Mouse (Mus musculus) midbrain, postnatal 0 days (tissue): ENCODE results near the gene Alyref. TPM values are rescaled to one million over a fixed set of nuclear protein-coding genes. Genes with fewer than 3 reads are reported as not detected.

Experiments
- ATAC-seq: fragments of 200-750 bp; cut with Nextera tagmentation; 2 replicates; pipeline ENCODE4 v1.8.0; 2017; ENCODE audit warnings: moderate number of reproducible peaks, mild to moderate bottlenecking, moderate TSS enrichment, moderate library complexity; ENCODE audit not compliant: low FRiP score
- DNase-seq: peaks from one replicate; pipeline ENCODE4 v3.0.0-alpha.2; 2015; ENCODE audit warnings: low spot score
- H3K27ac ChIP-seq: fragments of 300-500 bp; sonication (generic); 2 replicates; pipeline ENCODE4 v1.5.1; 2014; ENCODE audit warnings: low read depth, mild to moderate bottlenecking, low read length, mixed read lengths
- H3K27me3 ChIP-seq: fragments of 300-500 bp; sonication (generic); 2 replicates; pipeline ENCODE4 v1.6.1; 2014; ENCODE audit warnings: low read length, control low read depth, mixed read lengths; ENCODE audit not compliant: insufficient read depth
- H3K36me3 ChIP-seq: fragments of 300-500 bp; sonication (generic); 2 replicates; pipeline ENCODE4 v1.6.1; 2014; ENCODE audit warnings: low read length, control low read depth, mixed read lengths; ENCODE audit not compliant: insufficient read depth
- H3K4me1 ChIP-seq: fragments of 300-500 bp; sonication (generic); 2 replicates; pipeline ENCODE4 v1.6.1; 2014; ENCODE audit warnings: mild to moderate bottlenecking, control low read depth, antibody characterized with exemption, low read length, mixed read lengths; ENCODE audit not compliant: insufficient read depth
- H3K4me2 ChIP-seq: fragments of 300-500 bp; sonication (generic); 2 replicates; pipeline ENCODE4 v1.6.1; 2014; ENCODE audit warnings: low read depth, mild to moderate bottlenecking, low read length, mixed read lengths; ENCODE audit not compliant: poor library complexity, severe bottlenecking
- H3K4me3 ChIP-seq: fragments of 300-500 bp; sonication (generic); 2 replicates; pipeline ENCODE4 v1.5.1; 2014; ENCODE audit warnings: low read depth, mild to moderate bottlenecking, low read length, moderate library complexity
- H3K9ac ChIP-seq: fragments of 300-500 bp; sonication (generic); replicated peaks from 2 replicates; pipeline ENCODE4 v1.6.1; 2014; ENCODE audit warnings: mild to moderate bottlenecking, low read length, moderate library complexity, mixed read lengths; ENCODE audit not compliant: poor library complexity, severe bottlenecking
- H3K9me3 ChIP-seq: fragments of 300-500 bp; sonication (generic); 2 replicates; pipeline ENCODE4 v1.6.1; 2016; ENCODE audit warnings: low read length, control low read depth
- CTCF ChIP-seq: IDR thresholded peaks from 2 replicates; pipeline ENCODE4 v1.5.1; 2016; ENCODE audit warnings: antibody characterized with exemption, mild to moderate bottlenecking
- WGBS: fragments of 180-500 bp; shearing (Covaris S2); extraction: QIAGEN DNeasy Blood & Tissue Kit; methylation state at CpG from one replicate; pipeline ENCODE4 v1.1.7; 2014; 5-methylcytosine and 5-hydroxymethylcytosine counted together
- polyA plus RNA-seq: library from polyadenylated mRNA; unstranded; fragments of >200 nt; fragmentation: Nextera tagmentation; extraction: Ambion mirVana; gene quantifications from 2 replicates; pipeline ENCODE4 v1.2.1, GENCODE M21; 2015
- total RNA-seq: library from RNA; depleted of rRNA; stranded (reverse); fragments of >200 nt; gene quantifications from 2 replicates; pipeline ENCODE4 v1.2.3, GENCODE M21; 2014

Alyref gene
- total and polyA plus RNA-seq, 2 experiments from 2014 or later = 86.9 to 145 TPM

DNA sequence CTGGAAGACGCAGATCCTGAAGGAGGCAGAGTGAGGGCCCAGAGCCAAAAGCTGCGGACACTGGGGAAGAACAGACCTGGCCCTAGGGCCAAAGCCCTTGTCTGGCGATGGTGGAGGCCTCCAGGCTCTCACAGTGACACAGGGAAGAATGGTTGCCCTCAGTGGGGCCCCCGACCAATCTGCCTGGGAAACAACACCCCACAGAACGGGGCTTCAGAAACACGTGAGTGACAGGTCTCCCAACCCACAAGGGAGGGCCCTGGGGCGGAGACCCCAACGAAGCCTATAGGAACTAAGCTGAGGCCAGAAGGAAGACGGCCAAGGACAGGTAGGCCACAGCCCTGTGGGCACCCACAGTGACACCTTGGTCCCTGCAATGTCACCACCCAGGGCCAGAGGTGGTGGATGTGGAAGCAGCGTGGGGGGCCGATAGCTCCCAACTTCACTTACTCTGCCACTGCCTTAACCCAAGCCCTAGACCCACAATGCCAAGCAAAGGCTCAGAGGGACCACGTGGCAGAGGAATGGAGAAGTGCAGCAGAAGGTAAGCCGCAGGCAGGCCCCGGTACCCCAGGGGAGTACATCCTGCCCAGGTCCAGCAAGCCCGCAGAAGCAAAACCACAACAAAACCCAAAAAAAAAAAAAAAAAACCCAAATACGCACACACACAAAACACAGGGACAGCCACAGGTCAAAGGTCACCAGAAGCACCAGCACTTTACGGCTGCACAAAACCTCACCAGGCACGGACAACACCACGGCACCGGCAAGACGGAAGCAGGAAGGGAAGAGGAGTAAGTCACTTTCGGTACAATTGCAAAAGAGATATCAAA is 29.5 kb upstream of the Alyref start:
- DNase-seq = no peak
- H3K27me3 ChIP-seq = no peaks in the 10 kb centered on the region
- no peak overlapping the region for H3K9ac ChIP-seq
- H3K9me3 ChIP-seq = no peaks in the 10 kb centered on the region
- peaks cover 33% of the 10 kb centered on the region for H3K36me3 ChIP-seq
- no peak overlapping the region for H3K27ac ChIP-seq
- H3K4me1 ChIP-seq = peaks cover 8% of the 10 kb centered on the region
- WGBS = 82% methylated on average over 22 of the region's 22 CpGs
- ATAC-seq = no peak
- no peak overlapping the region for H3K4me3 ChIP-seq
- TF ChIP-seq CTCF = no peak
- no peak overlapping the region for H3K4me2 ChIP-seq

DNA sequence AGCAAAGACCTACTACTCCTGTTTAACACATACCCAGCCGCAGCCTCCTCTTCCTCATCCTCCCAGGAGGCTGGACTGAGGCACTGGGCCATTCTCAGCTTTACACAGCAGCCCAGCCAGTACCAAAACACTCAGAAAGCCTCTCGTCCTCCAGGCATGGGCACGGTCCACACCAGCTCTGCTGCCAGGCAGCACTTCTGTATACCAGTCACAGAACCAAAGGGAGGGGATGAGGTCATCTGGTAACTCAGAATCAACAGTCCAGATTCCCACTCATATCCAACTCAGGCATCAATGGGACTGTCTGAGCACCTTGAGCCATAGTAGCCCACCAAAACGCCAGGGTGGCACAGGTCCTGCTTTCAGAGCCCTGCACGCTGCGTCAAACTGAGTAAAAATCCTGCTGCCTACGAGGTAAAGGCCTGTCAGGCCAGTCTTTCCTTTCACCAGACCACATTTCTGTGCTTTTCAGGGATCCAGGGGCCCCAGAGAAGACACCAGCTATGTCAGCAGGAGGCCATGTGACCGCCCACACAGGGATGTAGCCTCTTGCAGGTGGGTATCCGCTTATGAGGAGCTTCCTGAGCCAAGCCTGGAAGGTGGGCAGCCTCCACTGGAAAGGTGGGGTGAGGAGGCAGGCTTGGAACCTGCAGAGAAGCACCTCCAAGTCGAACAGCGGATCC is 28.8 kb upstream of the Alyref start:
- Histone ChIP-seq H3K4me1 (peaks cover 8% of the 10 kb centered on the region), H3K9ac (no peak overlapping the region), H3K27me3 (no peaks in the 10 kb centered on the region), H3K36me3 (peaks cover 36% of the 10 kb centered on the region), H3K27ac (no peak overlapping the region), H3K4me3 (no peak overlapping the region), H3K4me2 (no peak overlapping the region), H3K9me3 (no peaks in the 10 kb centered on the region)
- 87% methylated on average over 11 of the region's 11 CpGs for WGBS
- DNase-seq = no peak
- ATAC-seq = no peak
- TF ChIP-seq CTCF = no peak

DNA sequence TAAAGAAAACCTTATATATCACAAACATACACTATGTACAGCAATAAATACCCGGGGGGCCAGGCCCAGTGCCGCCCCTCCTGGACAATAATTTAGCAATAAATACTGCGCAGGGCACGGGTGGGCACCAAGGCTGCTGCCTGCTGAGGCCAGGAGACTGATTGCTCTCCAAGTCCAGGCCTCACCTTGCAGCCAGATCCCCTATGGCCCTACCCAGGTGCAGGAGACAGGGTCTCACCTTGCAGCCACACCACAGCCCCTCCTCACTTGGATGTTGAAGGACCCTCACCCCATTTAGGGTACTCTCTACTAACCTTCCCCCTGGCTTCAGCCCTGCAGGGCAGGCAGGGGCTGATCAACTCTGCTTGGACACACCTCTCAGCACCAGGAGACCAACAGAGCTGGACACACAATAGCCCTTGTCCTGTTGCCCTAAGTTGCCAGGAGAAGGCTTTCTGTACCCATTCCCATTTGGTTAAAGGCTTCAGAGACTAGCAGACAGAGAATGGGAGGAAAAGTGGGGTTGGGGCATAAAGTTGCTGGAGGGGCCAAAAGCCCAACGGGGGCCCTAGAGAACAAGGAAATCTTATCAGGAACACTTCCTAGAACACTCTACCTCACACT is 27.1 kb upstream of the Alyref start, which contains the start of gene Sirt7:
Gene Sirt7 (minus strand): TSS at position 89 of the 624 bp plus-strand sequence.
- Histone ChIP-seq H3K9me3 (no peaks in the 10 kb centered on the region), H3K36me3 (peaks cover 51% of the 10 kb centered on the region), H3K9ac (peak within 1 kb of the TSS; percentile 59), H3K4me3 (peak within 1 kb of the TSS; percentile 64), H3K27me3 (no peaks in the 10 kb centered on the region), H3K4me2 (peak within 1 kb of the TSS; percentile 97), H3K27ac (peak within 1 kb of the TSS; percentile 86), H3K4me1 (peaks cover 3% of the 10 kb centered on the region; the same call in 1 of the 2 replicates)
- DNase-seq (no peak), ATAC-seq (peak; percentile 45)
- TF ChIP-seq CTCF = no peak
- 15% methylated on average over 5 of the region's 5 CpGs for WGBS

DNA sequence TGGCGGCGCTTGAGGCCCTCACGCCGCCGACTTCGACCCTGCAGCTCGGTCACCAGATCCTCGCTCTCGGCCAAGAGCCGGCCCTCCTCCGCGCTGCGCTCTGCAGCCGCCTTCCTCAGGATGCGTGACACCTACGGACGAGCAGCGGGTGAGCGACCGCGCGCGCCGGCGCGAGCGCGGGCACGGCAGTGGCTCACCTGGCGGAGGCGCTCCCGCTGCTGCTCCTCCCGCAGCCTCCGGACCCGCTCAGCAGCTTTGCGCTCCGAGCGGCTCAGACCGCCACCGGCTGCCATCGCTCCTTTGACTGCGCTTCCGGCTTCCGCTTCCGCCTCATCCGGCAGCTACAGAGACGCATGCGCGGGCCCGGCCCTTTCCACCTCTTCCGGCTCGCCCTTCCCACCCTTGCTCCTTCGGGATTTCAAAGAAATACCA is 26.5 kb upstream of the Alyref start:
- H3K9ac ChIP-seq = peak overlapping the region; percentile 59
- under 1% methylated on average over 47 of the region's 53 CpGs for WGBS
- TF ChIP-seq CTCF = no peak
- H3K4me3 ChIP-seq = peak overlapping the region; percentile 64
- H3K27me3 ChIP-seq = no peaks in the 10 kb centered on the region
- peak; percentile 94 for DNase-seq
- ATAC-seq = peak; percentile 83
- H3K4me1 ChIP-seq = 0 out of 2 replicates have a peak, but pooled peaks cover 3% of the 10 kb centered on the region
- H3K4me2 ChIP-seq = peak overlapping the region; percentile 97
- peak overlapping the region; percentile 86 for H3K27ac ChIP-seq
- H3K36me3 ChIP-seq = peaks cover 52% of the 10 kb centered on the region
- no peaks in the 10 kb centered on the region for H3K9me3 ChIP-seq

DNA sequence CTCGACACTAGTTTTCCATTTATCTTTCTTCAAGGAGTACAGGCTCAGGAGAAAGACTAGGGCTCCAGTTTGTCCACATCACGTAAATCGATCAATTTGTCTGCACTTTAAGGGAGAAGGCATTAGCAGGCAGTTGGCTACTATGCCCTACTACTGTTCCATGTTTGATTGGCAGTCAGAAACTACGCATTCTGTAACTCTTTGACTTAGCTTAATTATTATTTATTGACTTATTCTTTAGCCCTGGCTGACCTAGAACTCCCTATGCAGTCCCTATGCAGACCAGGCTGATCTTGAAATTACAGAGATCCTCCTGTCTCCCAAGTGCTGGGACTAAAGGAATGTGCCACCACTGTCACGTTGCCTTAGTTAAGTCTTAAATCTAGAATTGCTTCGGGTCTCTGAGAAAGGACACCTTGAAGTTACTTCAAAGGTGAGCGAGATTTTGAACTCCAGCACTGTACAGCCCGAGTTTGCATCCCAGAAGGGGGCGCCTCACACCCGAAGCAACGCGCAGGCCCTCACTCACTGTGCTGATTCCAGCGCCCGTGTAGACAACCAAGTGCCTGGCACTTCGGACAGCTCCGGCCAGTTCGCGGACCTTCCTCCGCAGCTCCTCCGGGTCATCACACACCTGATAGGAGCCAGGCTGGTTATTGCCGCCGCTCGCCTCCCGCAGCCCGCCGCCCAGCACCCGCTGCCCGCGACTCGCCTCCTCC is 26.0 kb upstream of the Alyref start:
- H3K4me1 ChIP-seq = 0 out of 2 replicates have a peak, but pooled peaks cover 3% of the 10 kb centered on the region
- peak overlapping the region; percentile 97 for H3K4me2 ChIP-seq
- peaks cover 48% of the 10 kb centered on the region for H3K36me3 ChIP-seq
- peak overlapping the region; percentile 59 for H3K9ac ChIP-seq
- TF ChIP-seq CTCF = peak; percentile 68
- WGBS = 14% methylated on average over 29 of the region's 30 CpGs
- H3K27me3 ChIP-seq = no peaks in the 10 kb centered on the region
- H3K27ac ChIP-seq = peak overlapping the region; percentile 86
- no peaks in the 10 kb centered on the region for H3K9me3 ChIP-seq
- H3K4me3 ChIP-seq = peak overlapping the region; percentile 64
- DNase-seq = peak; percentile 65
- 0 out of 2 replicates have a peak, but pooled peaks have one; percentile 59 for ATAC-seq
